Mouse (Mus musculus) central nervous system, embryonic 14 days (tissue): ENCODE measurements around the gene Gm8265. TPM values are rescaled to one million over a fixed set of nuclear protein-coding genes. Genes with fewer than 3 reads are reported as not detected.

ENCODE experiments used
- polyA plus RNA-seq: library from polyadenylated mRNA; depleted of rRNA; stranded (reverse); fragments of >200 nt; gene quantifications from 2 replicates; pipeline ENCODE4 v1.2.3, GENCODE M21; 2012; rRNA removed

The Gm8265 gene
- not detected in 2 replicates for polyA plus RNA-seq

DNA sequence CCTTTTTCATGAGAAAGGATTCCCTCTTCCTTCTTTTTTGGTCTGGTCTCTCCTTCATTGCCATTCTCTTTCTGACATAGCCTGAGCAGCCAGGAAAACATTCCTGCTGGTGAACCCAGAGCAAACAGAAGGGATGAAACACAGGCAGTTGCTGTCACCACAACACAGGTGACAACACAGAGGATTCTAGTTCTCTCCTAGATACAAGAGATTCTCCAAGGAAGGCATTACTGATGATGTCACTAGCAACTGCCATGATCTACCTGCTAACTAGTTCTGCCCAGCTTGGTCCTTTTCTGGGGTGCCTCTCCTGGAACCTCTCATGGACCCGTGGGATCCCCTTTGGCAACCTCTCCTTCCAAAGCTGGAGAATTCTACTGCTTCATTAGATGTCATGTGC, at the start of gene Gm8265:
Gm8265 (minus strand) TSS at position 101 of the 400 bp plus-strand sequence.

Other genes starting within 250 kb of the Gm8265 start
- 1.5 and 1.7 TPM in 2 replicates for gene Gm3500, start 244.0 kb downstream of the Gm8265 start, polyA plus RNA-seq
- gene Gm3194, start 177.6 kb downstream of the Gm8265 start, polyA plus RNA-seq, result 4.6 TPM in 1 of 2 replicates, not detected in the other
- not detected in 2 replicates for gene Gm8246, start 155.2 kb downstream of the Gm8265 start, polyA plus RNA-seq
- gene Gm3187, start 148.8 kb downstream of the Gm8265 start, polyA plus RNA-seq, result 0.05 TPM in 1 of 2 replicates, not detected in the other
- gene Gm3488, start 131.4 kb downstream of the Gm8265 start, polyA plus RNA-seq, result 9.8 and 10.2 TPM in 2 replicates
- gene Gm3532, start 94.5 kb downstream of the Gm8265 start, polyA plus RNA-seq, result 0.10 and 0.18 TPM in 2 replicates
- not detected in 2 replicates for gene Gm9603, start 54.4 kb upstream of the Gm8265 start, polyA plus RNA-seq
- 2.1 and 2.3 TPM in 2 replicates for gene Gm3373, start 108.5 kb upstream of the Gm8265 start, polyA plus RNA-seq
- gene Gm3383, start 175.0 kb upstream of the Gm8265 start, polyA plus RNA-seq, result 6.3 and 10.0 TPM in 2 replicates
- not detected in 2 replicates for gene Gm3424, start 197.3 kb upstream of the Gm8265 start, polyA plus RNA-seq
- gene Gm8237, start 247.4 kb upstream of the Gm8265 start, polyA plus RNA-seq, result 0.60 and 0.64 TPM in 2 replicates